Mouse (Mus musculus): Measurements from ENCODE around the gene Cntnap2. TPM values are rescaled to one million over a fixed set of nuclear protein-coding genes. Genes with fewer than 3 reads are reported as not detected.
A peak's percentile ranks its signal among the peaks of the same experiment; 100 is the strongest.

Cntnap2 gene
- polyA plus RNA-seq, 1 experiment from 2014 or later: 56.3 TPM

DNA sequence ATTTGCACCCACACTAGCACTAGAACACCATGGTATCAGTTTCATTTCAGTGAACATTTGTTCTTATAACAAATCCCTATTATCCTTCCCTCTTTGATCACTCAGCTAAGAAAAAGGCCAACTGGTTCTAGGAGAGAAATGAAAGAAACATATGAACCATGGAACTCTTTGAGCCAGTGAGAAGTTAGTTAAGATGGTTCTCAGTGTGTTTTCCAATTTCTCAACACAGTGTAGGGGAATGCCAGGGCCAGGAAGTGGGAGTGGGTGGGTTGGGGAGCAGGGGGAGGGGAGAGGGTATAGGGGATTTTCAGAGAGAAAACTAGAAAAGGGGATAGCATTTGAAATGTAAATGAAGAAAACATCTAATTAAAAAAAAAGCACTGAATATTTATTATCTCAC, 286.8 kb downstream of the Cntnap2 start:
- Histone ChIP-seq H3K4me1 (no peaks in the 10 kb centered on the region), H3K27me3 (replicated peaks) (no peaks in the 10 kb centered on the region), H3K4me3 (replicated peaks) (no peak overlapping the region), H3K36me3 (no peaks in the 10 kb centered on the region), H3K4me2 (no peak overlapping the region), H3K9me3 (replicated peaks) (no peaks in the 10 kb centered on the region), H3K27ac (replicated peaks) (no peak overlapping the region), H3K9ac (replicated peaks) (no peak overlapping the region)
- no peak for ATAC-seq (ENCODE audit: low FRiP score)

DNA sequence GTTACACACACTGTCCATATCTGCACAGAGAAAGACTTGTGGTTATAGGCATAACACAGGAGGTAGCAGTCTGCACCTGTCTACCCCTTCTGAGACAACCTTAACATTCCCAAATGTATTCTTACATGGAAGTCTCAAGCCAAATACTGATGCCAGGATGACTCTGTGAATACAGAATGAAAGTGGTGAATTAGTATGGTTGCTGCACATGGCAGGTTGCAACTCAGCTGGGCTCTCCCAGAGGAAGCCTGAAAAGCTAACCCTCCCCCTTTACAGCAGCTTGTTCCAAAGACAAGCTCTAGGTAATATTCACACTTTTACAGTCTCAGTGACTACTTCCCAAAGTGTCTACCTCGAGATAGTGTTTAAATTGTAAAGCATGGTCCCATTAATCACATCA, 307.3 kb downstream of the Cntnap2 start:
- no peaks in the 10 kb centered on the region for H3K9me3 ChIP-seq (replicated peaks)
- H3K27me3 ChIP-seq (replicated peaks): no peaks in the 10 kb centered on the region
- H3K27ac ChIP-seq (replicated peaks): no peak overlapping the region
- no peak for ATAC-seq (ENCODE audit: low FRiP score)
- H3K4me3 ChIP-seq (replicated peaks): no peak overlapping the region
- H3K4me1 ChIP-seq: no peaks in the 10 kb centered on the region
- no peaks in the 10 kb centered on the region for H3K36me3 ChIP-seq
- no peak overlapping the region for H3K9ac ChIP-seq (replicated peaks)
- WGBS: 0% methylated on average over 1 of the region's 1 CpGs
- no peak overlapping the region for H3K4me2 ChIP-seq

DNA sequence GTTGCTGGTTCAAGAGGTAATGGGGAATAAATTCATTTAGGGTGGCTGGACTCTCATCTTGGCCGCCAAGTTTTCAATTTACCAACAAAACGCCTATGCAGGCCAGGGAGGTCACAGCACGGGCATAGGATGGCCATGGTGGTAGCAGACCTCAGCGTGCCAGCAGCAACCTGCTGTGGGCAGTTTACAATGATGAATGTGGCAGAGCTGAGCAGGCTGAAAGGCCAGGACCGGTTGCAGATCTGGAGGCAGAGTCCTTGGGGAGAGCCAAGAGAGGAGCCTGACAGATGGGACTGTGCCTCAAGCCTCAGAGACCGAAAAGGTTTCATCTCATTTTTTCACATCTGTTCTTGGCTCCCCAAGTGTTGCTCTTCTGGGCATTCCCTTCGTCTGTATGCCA, 322.0 kb downstream of the Cntnap2 start:
- ATAC-seq (ENCODE audit: low FRiP score): no peak
- no peak overlapping the region for H3K27ac ChIP-seq (replicated peaks)
- no peak overlapping the region for H3K4me3 ChIP-seq (replicated peaks)
- H3K27me3 ChIP-seq (replicated peaks): no peaks in the 10 kb centered on the region
- 45% methylated on average over 7 of the region's 7 CpGs for WGBS
- H3K4me1 ChIP-seq: no peaks in the 10 kb centered on the region
- no peaks in the 10 kb centered on the region for H3K9me3 ChIP-seq (replicated peaks)
- no peak overlapping the region for H3K4me2 ChIP-seq
- H3K36me3 ChIP-seq: no peaks in the 10 kb centered on the region
- H3K9ac ChIP-seq (replicated peaks): no peak overlapping the region

- H3K9me3 ChIP-seq (replicated peaks): no peaks in the 10 kb centered on the region
- no peak overlapping the region for H3K27ac ChIP-seq (replicated peaks)
- no peaks in the 10 kb centered on the region for H3K36me3 ChIP-seq
- H3K4me2 ChIP-seq: no peak overlapping the region
- H3K27me3 ChIP-seq (replicated peaks): no peaks in the 10 kb centered on the region
- ATAC-seq (ENCODE audit: low FRiP score): no peak
- no peak overlapping the region for H3K4me3 ChIP-seq (replicated peaks)
- 57% methylated on average over 1 of the region's 1 CpGs for WGBS
- no peaks in the 10 kb centered on the region for H3K4me1 ChIP-seq
- no peak overlapping the region for H3K9ac ChIP-seq (replicated peaks)
These were observed 329.9 kb downstream of the Cntnap2 start for GRCm38 (mm10) chr6:45389034-45389433.

DNA sequence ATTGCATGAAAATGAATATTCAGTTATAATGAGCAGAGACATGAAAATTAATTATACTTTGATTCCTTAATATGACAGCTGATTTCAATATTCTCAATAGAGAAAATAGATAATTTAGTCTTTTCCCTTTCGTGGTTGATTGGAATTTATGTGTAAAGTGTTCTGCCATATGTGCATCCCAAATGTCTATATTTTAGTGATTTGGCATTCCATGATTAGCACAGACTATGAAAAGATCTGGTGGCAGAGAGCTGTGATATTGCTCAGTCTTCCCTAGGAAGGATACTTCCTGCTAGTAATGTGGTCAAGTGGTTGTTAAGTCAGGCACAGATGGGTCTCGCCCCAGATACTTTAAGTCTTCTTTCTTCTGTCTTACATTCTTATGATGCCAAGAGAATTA, 354.5 kb downstream of the Cntnap2 start:
- Histone ChIP-seq H3K4me2 (no peak overlapping the region), H3K4me1 (no peaks in the 10 kb centered on the region), H3K9ac (replicated peaks) (no peak overlapping the region), H3K9me3 (replicated peaks) (no peaks in the 10 kb centered on the region), H3K27me3 (replicated peaks) (no peaks in the 10 kb centered on the region), H3K36me3 (no peaks in the 10 kb centered on the region), H3K4me3 (replicated peaks) (no peak overlapping the region), H3K27ac (replicated peaks) (no peak overlapping the region)
- WGBS: 78% methylated on average over 2 of the region's 2 CpGs
- no peak for ATAC-seq (ENCODE audit: low FRiP score)

GRCm38 (mm10) chr6:45455424-45455823, 396.3 kb downstream of the Cntnap2 start:
- no peak overlapping the region for H3K27ac ChIP-seq (replicated peaks)
- ATAC-seq (ENCODE audit: low FRiP score): no peak
- no peak overlapping the region for H3K4me2 ChIP-seq
- no peaks in the 10 kb centered on the region for H3K9me3 ChIP-seq (replicated peaks)
- H3K9ac ChIP-seq (replicated peaks): no peak overlapping the region
- H3K4me3 ChIP-seq (replicated peaks): no peak overlapping the region
- H3K36me3 ChIP-seq: no peaks in the 10 kb centered on the region
- 93% methylated on average over 1 of the region's 1 CpGs for WGBS
- no peaks in the 10 kb centered on the region for H3K4me1 ChIP-seq
- H3K27me3 ChIP-seq (replicated peaks): no peaks in the 10 kb centered on the region

- Histone ChIP-seq H3K9ac (replicated peaks) (no peak overlapping the region), H3K4me3 (replicated peaks) (no peak overlapping the region), H3K27me3 (replicated peaks) (no peaks in the 10 kb centered on the region), H3K36me3 (no peaks in the 10 kb centered on the region), H3K9me3 (replicated peaks) (no peaks in the 10 kb centered on the region), H3K4me1 (no peaks in the 10 kb centered on the region), H3K27ac (replicated peaks) (no peak overlapping the region), H3K4me2 (no peak overlapping the region)
- ATAC-seq (ENCODE audit: low FRiP score): no peak
- 84% methylated on average over 3 of the region's 3 CpGs for WGBS
These were observed 459.1 kb downstream of the Cntnap2 start for GRCm38 (mm10) chr6:45518221-45518620.

DNA sequence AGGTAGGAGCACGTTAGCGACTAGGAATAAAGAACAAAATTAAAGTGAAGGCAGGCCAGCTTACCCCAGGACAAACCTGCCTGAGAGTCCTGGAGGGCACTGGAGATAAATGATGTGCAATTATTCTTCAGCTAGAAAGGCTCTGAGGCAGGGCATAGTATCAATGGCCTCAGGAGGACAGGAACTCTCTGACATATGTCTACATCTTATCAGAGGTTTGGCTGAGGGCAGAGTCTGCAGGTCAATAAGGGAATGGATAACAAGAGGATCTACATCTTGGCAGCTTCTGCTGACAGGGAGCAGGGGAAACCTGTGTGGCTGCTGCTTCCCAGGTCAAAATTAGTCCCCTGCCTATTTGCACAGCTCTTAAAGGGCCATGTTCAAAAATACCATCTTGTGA, 477.8 kb downstream of the Cntnap2 start:
- no peaks in the 10 kb centered on the region for H3K9me3 ChIP-seq (replicated peaks)
- no peaks in the 10 kb centered on the region for H3K27me3 ChIP-seq (replicated peaks)
- no peak overlapping the region for H3K4me2 ChIP-seq
- H3K4me3 ChIP-seq (replicated peaks): no peak overlapping the region
- no peak overlapping the region for H3K9ac ChIP-seq (replicated peaks)
- H3K4me1 ChIP-seq: no peaks in the 10 kb centered on the region
- H3K36me3 ChIP-seq: no peaks in the 10 kb centered on the region
- no peak overlapping the region for H3K27ac ChIP-seq (replicated peaks)
- ATAC-seq (ENCODE audit: low FRiP score): no peak
- 45% methylated on average over 2 of the region's 2 CpGs for WGBS

GRCm38 (mm10) chr6:45544319-45544875, 485.2 kb downstream of the Cntnap2 start:
- Histone ChIP-seq H3K9ac (replicated peaks) (no peak overlapping the region), H3K36me3 (no peaks in the 10 kb centered on the region), H3K4me1 (peaks cover 9% of the 10 kb centered on the region; the same call in 1 of the 2 replicates), H3K27ac (replicated peaks) (0 out of 2 replicates have a peak overlapping the region, but pooled peaks have one; percentile 0), H3K27me3 (replicated peaks) (no peaks in the 10 kb centered on the region), H3K4me2 (peak overlapping the region; percentile 15; the same call in 1 of the 2 replicates), H3K4me3 (replicated peaks) (no peak overlapping the region), H3K9me3 (replicated peaks) (no peaks in the 10 kb centered on the region)
- 8% methylated on average over 7 of the region's 7 CpGs for WGBS
- peak; percentile 70 for ATAC-seq (ENCODE audit: low FRiP score)

DNA sequence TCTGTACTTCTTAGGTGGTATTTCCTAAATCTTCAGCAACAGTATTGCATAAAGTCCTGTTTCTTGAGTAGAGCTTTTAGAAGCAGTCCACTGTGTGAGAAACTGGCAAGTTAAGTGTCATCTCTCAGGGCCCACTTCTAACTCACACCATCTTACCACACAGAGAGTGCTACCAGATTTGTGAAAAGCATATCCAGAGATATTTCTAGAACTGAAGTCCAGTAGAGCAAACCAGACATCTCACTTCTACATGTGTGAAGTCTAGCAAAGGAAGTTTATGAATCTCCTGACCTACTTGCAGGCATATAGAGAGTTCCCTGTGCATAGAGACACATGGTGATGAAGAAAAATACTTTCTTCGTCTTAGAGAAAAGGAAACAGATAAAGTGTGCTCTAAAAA, 500.6 kb downstream of the Cntnap2 start:
- Histone ChIP-seq H3K27me3 (replicated peaks) (no peaks in the 10 kb centered on the region), H3K4me1 (no peaks in the 10 kb centered on the region), H3K4me2 (no peak overlapping the region), H3K4me3 (replicated peaks) (no peak overlapping the region), H3K27ac (replicated peaks) (no peak overlapping the region), H3K9me3 (replicated peaks) (no peaks in the 10 kb centered on the region), H3K9ac (replicated peaks) (no peak overlapping the region), H3K36me3 (no peaks in the 10 kb centered on the region)
- WGBS: 86% methylated on average over 1 of the region's 1 CpGs
- ATAC-seq (ENCODE audit: low FRiP score): no peak

- Histone ChIP-seq H3K36me3 (no peaks in the 10 kb centered on the region), H3K27me3 (replicated peaks) (no peaks in the 10 kb centered on the region), H3K4me1 (no peaks in the 10 kb centered on the region), H3K4me2 (no peak overlapping the region), H3K9ac (replicated peaks) (no peak overlapping the region), H3K4me3 (replicated peaks) (no peak overlapping the region), H3K9me3 (replicated peaks) (no peaks in the 10 kb centered on the region), H3K27ac (replicated peaks) (no peak overlapping the region)
- no peak for ATAC-seq (ENCODE audit: low FRiP score)
- WGBS: 82% methylated on average over 6 of the region's 6 CpGs
These were observed 525.4 kb downstream of the Cntnap2 start for GRCm38 (mm10) chr6:45584467-45585094.

GRCm38 (mm10) chr6:45589084-45589483, 529.9 kb downstream of the Cntnap2 start:
- Histone ChIP-seq H3K4me3 (replicated peaks) (no peak overlapping the region), H3K27ac (replicated peaks) (no peak overlapping the region), H3K9ac (replicated peaks) (no peak overlapping the region), H3K9me3 (replicated peaks) (no peaks in the 10 kb centered on the region), H3K4me1 (no peaks in the 10 kb centered on the region), H3K36me3 (no peaks in the 10 kb centered on the region), H3K27me3 (replicated peaks) (no peaks in the 10 kb centered on the region), H3K4me2 (no peak overlapping the region)
- ATAC-seq (ENCODE audit: low FRiP score): no peak

All from neural tube, embryonic 15.5 days (tissue).